Mouse (Mus musculus): Measurements from ENCODE around the gene Fam193b.
"Not testable (repeated sequence)": the region's sequence is repeated elsewhere in the genome, so short reads cannot be mapped to it uniquely, and the experiment has no call there.

The Fam193b gene

DNA sequence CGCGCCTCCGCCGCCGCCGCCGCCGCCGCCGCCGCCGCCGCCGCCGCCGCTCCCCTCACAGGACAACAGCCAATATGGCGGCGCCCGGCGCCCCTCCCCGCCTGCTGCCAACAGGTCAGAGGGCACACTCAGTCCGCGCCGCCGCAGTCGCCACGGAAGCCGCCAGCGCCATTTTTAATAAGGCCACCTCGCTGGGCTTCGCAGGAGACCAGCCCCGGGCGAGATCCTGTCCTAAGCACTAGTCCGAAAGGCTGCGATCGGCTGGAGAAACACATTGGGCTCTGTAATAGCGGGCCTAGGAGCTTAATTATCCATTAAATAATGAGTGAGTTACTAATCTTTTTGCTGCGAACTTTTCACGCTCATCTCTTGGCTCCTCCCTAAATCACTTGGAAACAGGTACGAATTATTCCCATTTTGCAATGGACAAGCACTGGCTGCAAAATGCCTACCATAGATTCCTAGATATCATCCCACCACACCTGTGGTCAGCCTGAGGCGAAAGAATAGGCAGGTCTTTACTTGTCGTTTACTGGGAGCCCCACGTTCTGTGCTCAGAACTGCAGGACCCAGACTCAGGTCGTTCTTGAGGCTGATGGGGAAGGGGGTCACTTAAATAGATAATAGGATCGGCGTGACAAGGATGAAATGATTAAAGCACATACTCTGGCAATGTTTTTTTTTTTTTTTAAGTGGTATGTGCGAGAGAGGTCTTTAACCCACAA, at the start of gene Fam193b:
TSS of gene Fam193b (minus strand) at position 94 of the 725 bp plus-strand sequence.
- peak; percentile 96 for DNase-seq (ENCODE audit: low spot score)

DNA sequence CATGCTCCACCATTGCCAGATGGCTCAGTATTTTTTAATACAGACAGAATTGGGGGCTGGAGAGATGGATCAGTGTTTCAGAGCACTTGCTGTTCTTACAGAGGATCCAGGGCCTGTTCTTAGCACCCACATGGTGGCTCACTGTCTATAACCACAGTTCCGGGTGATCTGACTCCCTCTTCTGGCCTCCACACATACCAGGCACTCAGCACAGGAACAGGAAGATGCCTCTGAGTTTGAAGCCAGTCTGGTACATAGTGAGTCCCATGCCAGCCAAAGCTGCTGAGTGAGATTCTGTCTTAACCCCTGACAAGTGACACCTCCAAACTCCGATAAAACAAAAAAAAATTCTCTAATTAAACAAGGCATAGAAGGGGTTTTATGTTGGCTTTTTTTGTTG, 49.4 kb upstream of the Fam193b start:
- DNase-seq (ENCODE audit: low spot score): no peak

DNA sequence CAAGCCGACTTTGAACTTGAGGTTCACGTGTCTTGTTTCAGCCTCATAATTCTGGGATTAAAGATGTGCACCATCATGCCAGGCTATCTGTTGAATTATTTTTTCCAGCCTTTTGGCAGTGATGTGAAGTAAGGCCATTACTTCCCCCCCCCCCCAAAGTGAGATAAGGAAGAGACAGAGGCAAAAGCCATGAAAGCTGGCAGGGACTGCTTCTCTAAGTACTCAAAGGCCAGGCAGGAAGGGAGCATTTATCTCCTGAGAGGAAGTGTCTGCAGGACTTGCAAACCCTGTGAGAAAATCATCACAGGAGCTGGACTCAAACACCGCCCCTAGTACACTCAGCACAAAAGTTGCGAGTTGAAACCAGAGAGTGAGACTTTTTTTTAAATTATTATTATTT, 48.4 kb upstream of the Fam193b start:
- DNase-seq (ENCODE audit: low spot score): no peak

DNA sequence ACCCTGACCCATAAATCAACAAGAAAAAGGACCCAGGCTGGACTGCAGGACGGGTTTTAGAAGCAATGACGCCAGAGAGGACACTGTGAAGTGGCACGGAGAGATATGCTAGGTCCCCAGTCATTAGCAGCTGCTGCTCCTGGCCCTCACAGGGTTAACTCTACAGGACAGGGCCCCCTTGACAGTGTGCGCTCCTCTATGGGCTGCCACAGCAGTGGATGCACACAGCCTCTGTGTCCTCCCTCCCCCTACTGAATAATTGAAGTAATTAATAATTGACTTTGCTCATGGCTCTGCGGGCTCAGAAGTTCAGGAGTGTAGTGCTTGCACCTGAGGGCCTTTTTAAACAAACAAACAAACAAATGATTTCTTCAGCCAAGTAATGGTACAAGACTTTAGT, 42.6 kb upstream of the Fam193b start:
- DNase-seq (ENCODE audit: low spot score): no peak

DNA sequence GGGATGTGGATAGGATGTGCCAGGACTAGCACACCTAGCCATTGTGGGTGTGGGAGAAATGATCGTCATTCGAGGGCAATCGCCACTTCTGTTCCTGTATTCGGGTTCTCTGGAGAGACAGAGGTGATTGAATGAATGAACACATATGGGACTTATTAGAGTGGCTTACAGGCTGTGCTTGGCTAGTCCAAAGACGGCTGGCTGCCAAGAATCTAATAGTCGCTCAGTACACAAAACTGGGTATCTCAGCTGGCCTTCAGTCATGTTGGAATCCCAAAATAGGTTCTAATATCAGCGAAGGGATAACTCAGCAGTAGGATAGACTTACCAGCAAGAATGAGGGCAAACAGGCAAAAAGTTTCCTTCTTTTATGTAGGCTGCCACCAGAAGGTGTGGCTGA, 41.1 kb upstream of the Fam193b start:
- DNase-seq (ENCODE audit: low spot score): no peak

DNA sequence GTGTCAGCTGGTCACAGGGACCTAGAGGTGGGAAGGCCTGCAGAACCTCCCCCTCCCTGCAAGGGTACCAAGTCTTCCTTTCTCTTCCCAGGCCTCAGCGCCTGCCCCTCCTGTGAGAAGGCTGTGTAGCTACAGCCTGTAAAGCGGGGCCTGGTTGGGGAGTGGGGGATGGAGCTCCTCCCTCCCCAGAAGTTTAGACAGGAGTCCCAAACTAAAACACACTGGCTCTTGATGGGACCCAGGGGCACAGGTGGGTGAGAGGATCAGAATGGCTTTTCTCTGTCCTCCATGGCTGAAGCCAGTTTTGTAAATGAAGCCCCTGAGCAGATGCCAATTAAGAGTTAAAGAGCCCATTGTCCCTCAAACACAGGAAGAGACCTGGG, 36.7 kb upstream of the Fam193b start:
- no peak for DNase-seq (ENCODE audit: low spot score)

DNA sequence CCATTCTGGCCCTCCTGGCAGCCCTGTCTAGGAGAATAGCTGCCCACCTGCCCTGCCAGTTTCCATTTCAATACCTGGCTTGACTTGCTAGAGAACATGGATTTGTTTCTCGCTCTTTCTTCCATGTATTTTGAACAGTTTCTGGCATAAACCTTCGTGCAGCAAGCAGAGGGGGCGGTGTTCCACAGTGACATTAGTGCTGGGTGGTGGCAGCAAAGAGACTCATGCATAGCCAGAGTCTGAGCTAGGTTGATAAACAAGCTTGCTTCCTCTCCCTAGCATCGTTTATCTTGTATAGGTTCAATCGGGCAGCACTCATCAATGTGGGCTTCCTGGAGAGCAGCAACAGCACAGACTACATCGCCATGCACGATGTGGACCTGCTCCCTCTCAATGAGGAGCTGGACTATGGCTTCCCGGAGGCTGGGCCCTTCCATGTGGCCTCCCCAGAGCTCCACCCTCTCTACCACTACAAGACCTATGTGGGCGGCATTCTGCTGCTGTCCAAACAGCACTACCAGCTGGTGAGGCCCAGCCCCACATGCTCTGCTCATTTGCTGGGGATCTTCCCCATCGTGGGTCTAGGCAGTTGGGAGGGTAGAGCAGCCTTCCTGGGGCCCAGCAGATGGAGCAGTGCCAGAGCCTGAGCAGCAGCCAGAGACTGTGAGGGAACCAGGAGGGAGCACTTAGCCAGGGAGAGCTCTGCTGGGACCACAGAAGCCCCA, 36.1 kb upstream of the Fam193b start:
- DNase-seq (ENCODE audit: low spot score): no peak

DNA sequence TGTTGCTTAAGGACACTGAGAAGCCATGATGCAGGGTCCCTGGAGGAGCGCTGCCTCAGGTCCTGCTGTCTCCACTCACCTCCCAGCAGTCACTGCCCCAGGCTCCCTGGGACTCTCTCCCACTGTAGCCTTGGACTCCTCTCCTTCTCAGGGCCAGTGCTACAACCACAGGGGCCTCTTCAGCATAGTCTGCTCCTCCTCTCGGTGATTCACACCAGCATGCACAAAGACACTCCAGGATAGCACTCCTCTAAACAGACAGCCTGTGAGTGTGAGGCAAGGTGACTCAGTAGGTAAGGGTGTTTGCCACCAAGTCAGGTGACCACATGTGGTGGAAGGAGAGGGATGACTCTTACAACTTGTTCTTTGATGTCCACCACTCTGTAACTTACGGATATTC, 33.7 kb upstream of the Fam193b start:
- DNase-seq (ENCODE audit: low spot score): no peak

DNA sequence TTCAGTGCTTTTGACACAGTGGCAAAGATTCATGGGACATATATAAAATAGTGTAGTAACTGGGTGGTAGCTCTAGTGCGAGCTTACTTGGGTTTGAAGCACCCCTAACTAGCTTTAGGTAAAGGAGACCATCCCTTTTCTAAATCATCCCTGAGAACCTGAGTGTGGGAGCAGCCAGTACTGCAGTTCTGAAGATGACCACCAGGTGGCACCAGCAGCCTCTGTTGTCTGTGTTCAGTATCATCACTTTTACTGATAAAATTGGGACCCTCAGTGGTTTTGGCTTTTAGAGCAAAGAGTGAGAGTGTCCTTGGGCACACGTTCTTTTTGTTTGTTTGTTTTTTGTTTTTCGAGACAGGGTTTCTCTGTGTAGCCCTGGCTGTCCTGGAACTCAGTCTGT, 30.7 kb upstream of the Fam193b start:
- DNase-seq (ENCODE audit: low spot score): peak; percentile 77

DNA sequence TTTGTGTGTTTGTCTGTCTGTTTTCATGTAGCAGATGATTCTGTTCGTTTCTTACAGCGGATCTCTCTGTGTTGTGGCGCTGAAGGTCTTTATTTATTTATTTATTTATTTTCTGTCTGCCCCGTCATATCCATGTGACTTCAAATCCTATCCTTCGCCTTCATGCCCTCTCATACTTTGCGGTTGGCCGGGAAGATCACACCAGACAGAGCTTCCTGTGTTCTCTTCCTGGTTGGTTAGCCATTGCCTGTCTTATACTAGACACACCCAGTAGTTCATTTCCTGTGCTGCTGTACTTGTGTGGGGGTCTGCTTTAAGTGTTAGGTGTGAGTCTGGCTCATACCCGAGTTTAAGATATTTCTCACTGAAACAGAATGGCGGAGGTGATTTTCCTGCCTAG, 29.7 kb upstream of the Fam193b start:
- DNase-seq (ENCODE audit: low spot score): no peak

DNA sequence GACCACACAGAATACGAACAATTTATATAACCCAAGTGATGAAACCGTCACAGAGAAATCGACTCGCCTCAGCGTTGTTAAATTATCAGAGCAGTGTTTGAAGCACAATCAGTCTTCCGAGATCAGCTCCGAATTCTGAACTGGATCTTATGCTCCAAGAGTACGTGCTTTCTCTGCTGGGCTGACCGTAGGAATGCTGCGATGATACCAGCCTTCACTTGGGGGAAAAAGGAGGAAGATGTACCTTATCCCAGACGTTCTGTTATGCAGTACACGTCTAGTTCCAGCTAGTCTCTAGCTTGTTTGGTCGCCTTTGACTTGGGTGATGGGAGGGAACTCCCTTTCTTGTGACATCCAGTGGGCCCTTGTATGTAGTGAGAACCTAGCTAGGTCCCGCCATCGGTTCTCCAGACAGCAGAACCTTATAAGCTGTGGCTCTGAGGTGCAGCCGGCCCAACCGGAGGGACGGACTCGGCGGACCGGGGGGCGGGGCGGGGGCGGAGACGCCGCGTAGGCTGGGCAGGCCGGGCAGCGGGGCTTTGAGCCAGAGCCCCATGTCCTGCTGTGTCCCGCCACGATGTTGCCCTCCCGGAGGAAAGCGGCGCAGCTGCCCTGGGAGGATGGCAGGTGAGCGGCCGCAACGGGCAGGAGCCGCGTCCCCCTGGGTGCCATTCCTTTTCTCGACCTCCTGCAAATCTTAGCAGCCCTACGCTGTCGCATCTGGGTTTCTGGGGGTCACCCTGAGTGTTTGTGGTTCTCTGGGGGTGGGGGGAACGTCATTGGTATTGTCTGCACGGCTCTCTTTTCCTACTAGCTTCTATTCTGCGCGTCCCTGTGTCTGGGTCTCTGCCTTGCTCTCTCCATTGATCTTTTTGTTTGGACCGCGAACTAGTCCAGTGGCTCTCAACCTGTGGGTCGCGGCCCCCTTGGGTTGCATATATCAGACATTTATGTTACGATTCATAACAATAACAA, 28.9 kb upstream of the Fam193b start, which contains the start of gene B4galt7:
TSS of gene B4galt7 (plus strand) at position 331 of the 975 bp plus-strand sequence.
- peak; percentile 90 for DNase-seq (ENCODE audit: low spot score)

DNA sequence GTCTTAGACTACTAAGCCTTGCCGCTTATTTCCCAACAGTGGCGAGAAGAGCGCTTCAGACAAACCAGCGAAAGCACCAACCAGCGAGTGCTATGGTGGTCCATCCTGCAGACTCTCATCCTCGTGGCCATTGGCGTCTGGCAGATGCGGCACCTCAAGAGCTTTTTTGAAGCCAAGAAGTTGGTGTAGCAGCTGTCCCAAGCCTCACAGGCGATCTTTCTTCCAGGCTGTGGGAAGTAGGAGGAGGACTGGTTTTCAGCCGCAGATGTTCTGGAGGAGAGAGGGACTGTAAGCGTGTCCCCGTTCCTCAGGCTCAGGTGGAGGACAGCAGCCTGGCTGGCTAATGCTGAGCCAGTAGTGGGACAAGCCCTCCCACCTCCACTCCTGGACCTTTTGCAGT, 25.9 kb upstream of the Fam193b start:
- no peak for DNase-seq (ENCODE audit: low spot score)

DNA sequence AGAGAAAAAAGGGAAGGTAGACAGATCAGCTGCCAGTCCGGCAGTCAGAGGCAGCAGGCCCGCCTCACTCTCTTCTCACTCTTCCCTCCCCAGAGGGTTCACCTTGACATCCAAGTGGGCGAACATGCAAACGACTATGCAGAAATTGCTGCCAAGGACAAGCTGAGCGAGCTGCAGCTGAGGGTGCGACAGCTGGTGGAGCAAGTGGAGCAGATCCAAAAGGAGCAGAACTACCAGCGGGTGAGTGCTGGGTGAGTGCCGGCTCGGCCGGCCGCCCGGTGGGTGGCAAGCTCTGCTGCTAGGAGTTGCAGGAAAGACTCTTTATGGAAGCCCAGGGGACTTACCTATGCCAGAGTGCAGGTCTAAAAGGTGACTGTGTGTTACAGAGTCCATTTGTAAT, 24.5 kb upstream of the Fam193b start:
- DNase-seq (ENCODE audit: low spot score): no peak

DNA sequence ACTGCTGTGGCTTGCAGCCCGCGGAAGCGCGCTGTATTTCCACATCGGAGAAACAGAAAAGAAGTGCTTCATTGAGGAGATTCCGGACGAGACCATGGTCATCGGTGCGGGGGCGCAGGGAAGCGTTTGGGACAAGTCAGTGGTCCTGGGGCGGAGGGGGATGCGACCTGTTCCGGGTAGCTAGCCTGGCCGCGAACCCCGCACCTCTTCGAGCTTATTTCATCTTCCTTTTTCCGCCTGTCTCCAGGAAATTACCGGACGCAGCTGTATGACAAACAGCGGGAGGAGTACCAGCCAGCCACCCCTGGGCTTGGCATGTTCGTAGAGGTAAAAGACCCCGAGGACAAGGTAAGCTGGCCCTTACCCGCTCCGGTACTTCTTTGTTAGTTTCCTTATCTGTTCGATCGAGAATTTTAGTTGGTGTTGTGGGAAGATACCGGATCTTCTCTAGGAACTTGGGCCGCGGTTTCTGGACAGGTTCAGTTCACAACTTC, 22.4 kb upstream of the Fam193b start:
- no peak for DNase-seq (ENCODE audit: low spot score)

DNA sequence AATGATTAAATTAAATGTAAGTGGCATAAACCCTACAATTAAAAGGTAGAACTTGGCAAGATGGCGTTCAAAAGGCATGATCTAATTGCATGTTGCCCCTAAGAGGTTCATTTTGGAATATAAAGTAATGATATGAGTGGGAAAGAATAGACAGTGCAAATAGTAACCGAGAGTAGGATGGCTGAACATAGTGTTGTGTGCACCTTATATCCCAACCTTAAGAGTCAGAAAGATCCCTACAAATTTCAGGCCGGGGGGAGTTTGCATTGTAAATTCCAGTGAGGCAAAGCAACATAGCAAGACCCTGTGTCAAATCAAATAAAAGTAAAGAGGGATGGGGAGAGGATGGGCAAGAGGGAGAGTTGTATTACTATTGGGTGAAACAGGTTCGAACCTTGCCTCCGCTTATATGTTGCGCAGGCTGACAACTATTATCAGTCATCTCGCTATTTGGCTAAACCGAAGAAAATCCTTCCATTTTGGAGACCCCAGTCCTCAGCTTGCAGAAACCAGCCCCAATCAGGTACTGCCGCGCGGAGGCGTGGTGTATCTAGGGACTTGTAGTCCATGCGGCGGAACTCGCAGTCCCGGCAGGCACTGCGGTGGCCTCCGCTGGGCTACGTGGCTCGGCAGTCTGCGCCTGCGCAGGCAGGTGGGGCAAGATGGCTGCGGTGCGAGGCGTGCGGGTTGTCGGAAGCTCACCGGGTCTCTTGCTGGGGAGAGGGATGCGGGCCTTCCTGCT, 21.8 kb upstream of the Fam193b start:
- peak; percentile 93 for DNase-seq (ENCODE audit: low spot score)

DNA sequence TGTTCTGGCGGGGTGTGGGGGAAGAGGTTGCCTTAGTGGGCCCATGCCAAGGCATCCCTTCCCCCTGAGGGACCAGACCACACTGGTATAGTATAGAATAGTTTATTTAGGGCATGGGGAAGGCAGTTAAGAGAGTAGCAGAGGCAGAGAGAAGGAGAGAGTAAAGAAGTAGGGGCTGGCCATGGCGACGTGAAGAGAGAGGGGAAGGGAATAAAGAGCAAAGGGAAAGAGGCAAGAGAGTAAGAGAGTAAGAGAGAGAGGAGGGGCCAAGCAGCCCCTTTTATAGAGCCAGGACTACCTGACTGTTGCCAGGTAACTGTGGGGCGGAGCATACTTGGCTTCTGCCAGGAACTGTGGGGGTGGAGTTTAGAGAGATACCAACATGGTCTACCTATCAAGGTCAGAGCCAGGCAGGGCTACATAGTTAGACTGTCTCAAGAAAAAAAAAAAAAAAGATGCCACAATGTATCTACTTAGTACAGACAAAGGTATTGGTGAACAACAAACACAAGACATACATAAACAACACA, 21.1 kb upstream of the Fam193b start:
- DNase-seq (ENCODE audit: low spot score): no peak

DNA sequence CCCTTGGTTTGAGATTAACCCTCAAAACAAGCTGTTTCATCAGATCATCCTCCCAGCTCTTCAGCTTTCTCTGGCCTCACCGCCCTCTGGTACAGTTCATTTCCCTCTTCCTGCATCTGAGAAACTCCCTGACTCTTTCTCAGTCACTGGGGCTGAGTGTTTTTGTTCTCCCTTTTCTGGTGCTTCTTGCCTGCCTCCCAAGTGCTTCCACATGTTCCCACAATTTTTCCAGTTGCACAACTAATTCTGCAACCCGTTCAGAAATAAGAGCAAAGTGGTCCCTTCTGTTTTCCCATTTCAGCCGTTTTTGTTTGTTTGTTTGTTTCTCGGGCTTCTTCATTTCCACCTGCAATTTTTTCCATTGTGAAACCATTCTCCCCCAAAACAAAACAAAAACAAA, 7.2 kb upstream of the Fam193b start:
- DNase-seq (ENCODE audit: low spot score): no peak

DNA sequence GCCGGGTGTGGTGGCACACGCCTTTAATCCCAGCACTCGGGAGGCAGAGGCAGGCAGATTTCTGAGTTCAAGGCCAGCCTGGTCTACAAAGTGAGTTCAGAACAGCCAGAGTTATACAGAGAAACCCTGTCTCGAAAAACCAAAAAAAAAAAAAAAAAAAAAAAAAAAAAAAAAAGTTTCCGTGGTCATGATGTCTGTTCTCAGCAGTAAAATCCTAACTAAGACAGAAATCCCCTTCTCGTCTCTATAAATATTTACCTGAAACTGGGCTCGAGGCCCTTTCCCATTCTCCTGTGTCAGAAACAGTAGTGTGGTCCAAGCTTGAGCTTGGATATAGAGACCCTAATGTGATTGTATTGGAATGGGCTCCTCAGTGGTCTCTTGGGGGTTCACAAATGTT, 6.0 kb upstream of the Fam193b start:
- not testable (repeated sequence) for DNase-seq (ENCODE audit: low spot score)

DNA sequence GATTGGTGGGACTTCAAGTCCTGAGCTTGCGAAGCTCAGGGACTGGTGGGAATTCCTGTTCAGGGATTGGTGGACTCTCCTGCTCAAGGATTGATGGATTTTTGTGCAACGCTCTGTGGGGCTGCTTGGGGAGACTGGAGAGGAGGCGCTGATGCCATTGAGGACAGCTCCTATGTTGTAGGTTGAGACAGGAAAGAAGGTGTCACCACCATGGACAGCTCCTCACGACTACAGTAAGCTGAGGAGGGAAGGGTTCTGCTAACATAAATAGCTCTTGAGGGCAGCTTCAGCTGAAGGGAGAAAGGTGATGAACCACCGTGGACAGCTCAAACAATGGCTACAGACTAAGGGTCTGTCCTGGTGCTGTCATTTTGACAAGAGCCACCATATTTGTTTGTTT, 5.0 kb upstream of the Fam193b start:
- DNase-seq (ENCODE audit: low spot score): no peak

DNA sequence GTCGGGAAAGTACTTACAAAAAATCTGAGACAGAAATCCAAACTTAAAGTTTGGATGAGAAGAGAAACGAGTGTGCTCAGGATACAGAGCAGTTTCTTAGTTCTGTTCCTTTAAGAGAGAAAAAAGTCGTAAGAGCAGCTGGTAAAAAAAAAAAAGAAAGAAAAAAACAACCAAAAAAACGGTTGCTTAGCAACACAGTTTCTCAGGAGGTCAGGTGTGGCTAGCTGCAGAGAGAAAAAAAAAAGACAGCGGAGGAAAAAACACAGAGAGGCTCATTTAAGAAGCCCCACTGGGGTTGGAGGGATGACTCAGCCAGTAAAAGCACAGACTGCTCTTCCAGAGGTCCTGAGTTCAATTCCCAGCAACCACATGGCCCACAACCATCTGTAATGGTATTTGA, 3.4 kb upstream of the Fam193b start:
- no peak for DNase-seq (ENCODE audit: low spot score)

DNA sequence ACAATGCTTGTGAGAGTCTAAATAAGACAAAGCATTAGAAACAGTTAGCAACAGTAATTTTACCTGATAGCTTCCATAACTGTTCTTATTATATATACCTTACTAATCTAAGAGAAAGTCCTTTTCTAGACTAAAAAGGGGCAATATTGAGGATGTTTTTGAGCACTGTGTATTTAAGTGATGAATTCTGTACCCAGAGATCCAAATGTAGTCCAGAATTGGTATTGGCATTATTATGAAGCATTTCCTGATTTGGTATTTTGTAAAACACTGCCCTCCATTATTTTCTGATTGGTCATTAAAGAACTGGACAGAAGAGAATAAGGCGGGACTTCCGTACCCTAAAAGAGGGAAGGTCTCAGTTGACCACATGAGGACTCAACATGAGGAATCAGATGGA, 2.5 kb upstream of the Fam193b start, which contains the start of gene Tmed9:
TSS of gene Tmed9 (plus strand) at position 301 of the 400 bp plus-strand sequence.
- no peak for DNase-seq (ENCODE audit: low spot score)
